Mouse (Mus musculus) thymus, postnatal 25 days (tissue): ENCODE measurements at regions not wholly inside any gene's neighbourhood (a gene's known extent, or its start where the extent isn't known, plus 50 kb on each side); places are given as distances from the start of the nearest gene placed in this dataset.

Experiments
- DNase-seq: peaks from one replicate; pipeline ENCODE4 v3.0.0; 2022

- DNase-seq, result no peak
These were observed 162.2 kb upstream of the Ednrb start for GRCm38 (mm10) chr14:104006426-104006825.

GRCm38 (mm10) chr14:104005132-104005531, 160.9 kb upstream of the Ednrb start:
- no peak for DNase-seq

- DNase-seq, result no peak
These were observed 158.2 kb upstream of the Ednrb start for GRCm38 (mm10) chr14:104002421-104002820.

- DNase-seq, result no peak
These were observed 146.2 kb upstream of the Ednrb start for GRCm38 (mm10) chr14:103990418-103990817.

- DNase-seq, result no peak
These were observed 145.7 kb upstream of the Ednrb start for GRCm38 (mm10) chr14:103989949-103990348.

- no peak for DNase-seq
These were observed 143.1 kb upstream of the Ednrb start for GRCm38 (mm10) chr14:103987266-103987665.

- DNase-seq, result no peak
These were observed 140.1 kb upstream of the Ednrb start for GRCm38 (mm10) chr14:103984349-103984748.

GRCm38 (mm10) chr14:103978808-103979207, 134.6 kb upstream of the Ednrb start:
- DNase-seq, result no peak

DNA sequence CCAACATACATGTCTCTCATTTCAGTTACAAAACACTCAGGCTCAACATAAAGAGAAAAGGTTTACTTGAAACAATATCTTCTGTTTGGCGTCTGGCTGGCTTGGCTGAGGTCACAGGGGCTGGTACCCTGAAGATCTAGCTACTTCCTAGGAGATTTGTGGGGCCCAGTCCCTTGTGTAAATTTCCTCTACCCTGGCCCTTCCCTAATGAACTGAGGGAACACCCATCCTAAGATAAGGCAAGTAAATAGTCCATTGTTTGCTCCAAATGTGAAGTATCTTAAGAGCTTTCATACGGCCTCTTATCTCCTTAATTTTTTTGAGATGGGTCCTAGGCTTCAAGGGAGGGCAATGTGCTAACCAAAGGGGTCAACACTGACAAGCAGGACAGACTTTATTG, 133.6 kb upstream of the Ednrb start:
- no peak for DNase-seq

DNA sequence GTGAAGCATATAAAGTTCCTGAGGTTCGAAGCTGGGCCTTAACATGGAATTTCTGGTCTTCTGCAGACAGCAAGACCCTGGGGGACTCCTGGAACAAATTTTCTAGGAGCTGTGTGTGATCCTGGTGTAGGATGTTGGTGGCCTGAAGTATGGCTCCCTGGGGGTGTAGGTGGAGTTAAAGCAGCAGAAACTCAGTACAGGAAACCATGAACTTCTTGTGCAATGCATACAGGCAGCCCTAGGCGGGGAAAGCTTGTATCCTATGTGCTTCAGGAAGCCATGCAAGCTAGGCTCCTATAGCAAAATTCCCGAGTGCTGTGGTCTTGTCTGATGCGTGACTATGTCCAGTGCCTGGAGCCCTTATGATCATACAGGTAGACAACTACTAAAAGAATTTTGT, 129.8 kb upstream of the Ednrb start:
- no peak for DNase-seq

DNA sequence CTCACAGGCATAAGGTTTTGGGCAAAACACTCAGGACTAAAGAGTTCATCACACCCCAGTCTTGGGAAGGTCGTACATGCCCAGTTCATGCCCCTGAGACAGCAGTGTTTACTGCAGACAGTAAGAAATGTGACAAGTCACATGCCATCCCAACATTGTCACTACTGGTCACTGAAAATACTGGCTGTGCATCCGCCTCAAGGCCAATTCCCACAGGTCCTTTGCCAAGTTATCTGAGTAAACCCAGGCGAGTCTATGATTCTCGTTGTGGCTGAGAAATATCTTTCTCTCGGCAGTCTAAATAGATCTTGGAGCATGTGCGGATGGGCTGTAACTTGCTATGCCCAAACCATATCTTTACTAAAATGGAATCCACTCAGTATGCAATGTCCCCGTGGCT, 128.9 kb upstream of the Ednrb start:
- no peak for DNase-seq

GRCm38 (mm10) chr14:103969305-103969704, 125.1 kb upstream of the Ednrb start:
- DNase-seq, result no peak

DNA sequence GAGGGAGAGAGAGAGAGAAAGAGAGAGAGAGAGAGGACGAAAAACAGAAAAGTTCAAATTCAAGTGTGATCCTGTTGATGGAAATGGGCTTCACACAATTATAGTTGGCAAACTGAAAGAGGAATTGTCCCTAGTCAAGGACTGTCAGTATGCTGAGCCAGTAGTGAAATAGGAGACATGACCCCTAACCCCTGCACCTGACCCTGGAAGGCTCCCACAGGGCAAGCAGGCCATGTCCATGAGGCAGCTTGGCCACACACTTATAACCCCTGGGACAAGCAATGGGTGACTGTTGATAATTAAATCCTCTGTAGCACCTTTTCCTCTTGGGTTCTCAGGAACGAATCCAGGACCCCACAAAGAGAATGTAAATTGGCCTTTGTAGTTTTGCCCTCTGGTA, 122.1 kb upstream of the Ednrb start:
- DNase-seq, result no peak

- no peak for DNase-seq
These were observed 118.2 kb upstream of the Ednrb start for GRCm38 (mm10) chr14:103962303-103962881.

DNA sequence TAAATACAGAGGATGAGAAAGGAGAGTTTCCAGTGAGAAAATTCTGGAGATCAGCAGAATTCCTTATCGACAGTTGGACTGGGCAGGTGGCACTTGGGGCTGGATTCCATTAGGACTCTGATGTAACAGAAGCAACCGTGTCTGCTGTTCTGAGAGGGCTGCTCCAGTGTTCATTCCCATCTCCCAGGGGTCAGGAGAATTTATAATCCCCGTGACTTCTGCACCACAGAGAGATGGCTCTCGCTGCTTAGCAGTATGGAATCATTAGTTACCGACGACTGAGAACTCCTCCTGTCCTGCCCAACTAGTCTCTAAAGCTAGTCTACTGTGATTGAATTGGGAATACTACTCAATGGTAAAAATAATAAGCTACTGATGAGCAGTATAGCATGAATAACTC, 107.7 kb upstream of the Ednrb start:
- no peak for DNase-seq

DNA sequence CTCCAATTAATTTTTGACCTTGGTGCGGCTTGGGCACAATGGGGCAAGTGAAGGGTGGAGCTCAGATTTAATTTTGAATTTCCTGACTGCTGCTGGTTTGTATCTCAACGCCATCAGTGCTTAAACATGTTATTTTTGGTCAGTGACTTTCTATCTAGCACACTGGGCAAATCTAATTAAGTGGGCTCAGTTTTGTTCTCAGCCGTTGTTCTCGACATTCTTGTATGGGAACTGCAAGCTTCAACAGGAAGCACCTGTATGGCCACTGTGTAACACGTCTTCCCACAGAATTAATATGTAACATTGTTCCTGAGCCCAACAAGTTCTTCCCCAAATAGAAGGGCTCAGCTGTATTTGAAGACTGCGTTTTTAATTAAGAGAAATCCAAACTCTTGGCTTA, 105.7 kb upstream of the Ednrb start:
- no peak for DNase-seq

GRCm38 (mm10) chr14:103948026-103948777, 104.0 kb upstream of the Ednrb start:
- no peak for DNase-seq

GRCm38 (mm10) chr14:103945753-103946152, 101.6 kb upstream of the Ednrb start:
- DNase-seq, result no peak

DNA sequence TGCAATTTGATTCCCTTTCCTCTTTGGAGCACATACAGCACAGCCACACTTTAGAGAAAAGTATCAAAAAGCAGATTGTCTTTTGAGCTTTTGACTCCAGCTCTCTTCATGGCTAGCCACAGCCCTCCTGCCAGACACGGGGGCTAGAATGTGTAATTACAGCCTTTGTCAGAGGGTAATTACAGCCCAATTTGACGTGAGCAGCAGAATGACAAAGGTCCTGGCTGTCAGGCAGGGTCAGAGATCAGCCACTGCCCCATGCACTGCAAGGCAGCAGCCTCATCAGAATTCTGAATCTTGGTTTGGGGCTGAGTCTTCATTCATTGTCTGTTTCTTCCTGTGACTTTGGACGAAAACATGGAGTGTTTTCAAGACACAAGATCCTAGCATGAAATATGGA, 95.7 kb upstream of the Ednrb start:
- DNase-seq, result no peak

DNA sequence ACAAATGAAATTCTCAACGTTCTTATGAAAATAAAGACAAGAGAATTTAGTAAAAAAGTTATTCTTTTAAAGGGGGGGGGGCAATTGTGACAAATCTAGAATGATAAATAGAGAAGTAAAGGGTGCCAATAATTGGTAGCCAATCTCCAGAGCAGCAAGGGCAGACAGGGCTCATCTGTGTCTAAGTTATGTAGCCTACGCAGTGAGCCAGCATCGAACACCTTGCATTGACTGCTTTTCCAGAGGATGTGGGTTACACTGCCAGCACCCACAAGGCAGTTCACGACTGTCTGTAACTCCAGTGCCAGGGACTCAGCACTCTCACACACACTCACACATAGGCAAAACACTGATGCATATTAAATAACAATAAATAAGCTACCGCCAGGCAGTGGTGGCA, 94.7 kb upstream of the Ednrb start:
- no peak for DNase-seq

GRCm38 (mm10) chr14:103938201-103938600, 94.0 kb upstream of the Ednrb start:
- no peak for DNase-seq

- DNase-seq, result no peak
These were observed 93.5 kb upstream of the Ednrb start for GRCm38 (mm10) chr14:103937700-103938099.

GRCm38 (mm10) chr14:103933813-103934212, 89.6 kb upstream of the Ednrb start:
- DNase-seq, result no peak

GRCm38 (mm10) chr14:103932170-103932569, 88.0 kb upstream of the Ednrb start:
- no peak for DNase-seq
